Mouse (Mus musculus): ENCODE results near the gene Gm45140.

DNA sequence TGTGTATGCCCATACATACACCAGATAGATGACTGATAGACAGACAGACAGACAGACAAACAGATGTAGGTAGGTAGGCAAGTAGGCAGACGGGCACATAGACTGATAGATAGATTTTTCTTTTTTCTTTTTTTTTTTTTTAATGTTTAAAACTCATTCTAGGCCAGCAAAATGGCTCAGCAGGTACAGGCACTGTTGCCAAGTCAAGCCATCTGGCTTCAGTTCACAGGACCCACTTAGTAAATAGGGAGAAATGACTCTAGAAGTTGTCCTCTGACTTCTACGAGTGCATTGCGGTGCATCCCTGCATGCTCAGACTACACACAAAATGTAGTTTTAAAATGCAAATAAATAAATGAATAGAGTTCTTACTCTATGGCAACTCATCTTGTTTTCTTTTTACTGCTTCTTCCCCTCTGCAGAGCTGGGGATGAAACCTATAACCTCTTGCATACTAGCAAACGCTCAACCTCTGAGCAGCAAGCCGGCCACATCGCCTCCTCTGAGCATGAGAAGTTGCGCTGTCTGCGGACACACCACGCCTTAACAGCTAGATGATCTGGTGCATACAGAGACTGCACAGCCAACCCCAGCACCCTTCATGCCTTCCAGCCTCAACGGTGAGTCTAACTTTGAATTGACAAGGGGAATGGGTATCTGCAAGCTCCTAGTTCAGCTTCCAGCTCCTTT is 41.6 kb downstream of the Gm45140 start:
- no peak for TF ChIP-seq POLR2A (IDR thresholded peaks at IDR 0.05; ENCODE audit: borderline replicate concordance, control insufficient read depth, low read depth, low read length)
- no peak for TF ChIP-seq CTCF (IDR thresholded peaks at IDR 0.05; ENCODE audit: control insufficient read depth, insufficient read depth, low read length)
